Mouse (Mus musculus): ENCODE measurements around the gene Itga11.
"Not testable (repeated sequence)": the region's sequence is repeated elsewhere in the genome, so short reads cannot be mapped to it uniquely, and the experiment has no call there.

The Itga11 gene

DNA sequence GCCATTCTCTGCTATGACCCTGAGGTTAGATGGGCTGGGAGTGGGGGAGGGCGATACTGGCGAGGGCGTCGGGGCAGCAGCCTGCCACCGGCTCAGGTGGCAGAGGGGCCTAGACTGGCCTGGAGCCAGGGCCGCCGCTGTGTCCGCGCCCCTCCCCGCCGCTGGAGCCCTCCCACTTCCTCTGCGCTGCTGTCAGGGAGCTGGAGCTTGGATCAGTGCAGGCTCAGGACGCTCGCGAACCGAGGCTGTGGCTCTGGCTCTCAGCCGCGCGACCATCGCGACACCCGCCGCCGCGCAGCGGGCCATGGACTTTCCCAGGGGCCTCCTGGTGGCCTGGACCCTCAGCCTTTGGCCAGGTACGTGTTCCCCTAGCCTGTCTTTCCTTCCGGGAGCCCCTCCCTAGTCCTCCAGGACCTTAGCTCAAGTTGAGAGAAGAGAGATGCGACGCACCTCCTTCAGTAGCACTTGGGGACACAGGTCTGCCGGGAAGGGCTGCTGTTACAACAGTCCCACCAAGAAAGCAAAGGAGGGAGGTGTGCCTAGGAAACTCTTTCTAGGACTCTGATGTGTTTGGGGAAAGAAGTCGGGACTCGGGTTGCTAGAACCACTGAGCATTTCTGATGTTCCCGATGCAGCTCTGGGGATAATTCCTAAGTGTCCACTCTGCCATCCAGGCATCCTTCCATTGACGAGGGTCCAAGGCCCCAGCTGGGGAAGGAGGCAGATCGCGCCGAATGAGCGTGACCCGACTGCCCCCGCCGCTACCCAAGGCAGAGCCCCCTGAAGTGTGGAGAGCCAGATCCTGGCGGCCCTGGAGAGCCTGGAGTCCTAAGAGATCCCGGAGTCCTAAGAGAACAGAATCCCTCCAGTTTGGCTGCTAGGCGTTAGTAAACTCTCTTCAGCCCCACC lies at the start of gene Itga11:
Itga11 (plus strand) TSS at position 186 of the 909 bp plus-strand sequence.
- DNase-seq (ENCODE audit: low spot score): no peak

DNA sequence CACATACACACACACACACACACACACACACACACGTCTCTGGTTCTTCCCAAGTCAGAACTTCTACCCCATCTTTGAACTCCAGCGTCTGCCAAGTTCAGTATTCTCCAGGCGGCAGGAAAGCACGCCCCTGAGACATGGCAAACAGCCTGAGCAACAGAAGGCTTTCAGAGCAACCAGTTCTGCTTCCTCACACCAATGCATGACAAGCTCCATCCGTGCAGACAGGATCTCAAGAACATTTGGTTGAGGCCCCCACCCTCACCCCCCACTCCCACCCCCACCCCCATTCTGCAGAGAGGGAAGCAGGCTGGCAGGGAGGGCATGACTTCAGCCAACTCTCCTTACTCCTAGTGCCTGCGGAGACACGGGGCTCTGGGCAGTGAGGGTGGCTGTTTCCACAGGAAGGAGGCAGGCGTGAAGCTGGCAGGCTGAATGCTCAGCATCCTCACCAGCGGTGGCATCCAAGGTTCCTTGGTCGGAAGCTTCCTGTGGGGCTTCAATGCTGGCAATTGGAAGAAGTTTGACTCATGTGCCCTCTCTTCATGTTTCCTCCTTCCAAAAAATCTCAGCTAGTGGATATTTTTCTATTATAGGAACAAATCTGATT lies 46.9 kb upstream of the Itga11 start:
- DNase-seq (ENCODE audit: low spot score): no peak

DNA sequence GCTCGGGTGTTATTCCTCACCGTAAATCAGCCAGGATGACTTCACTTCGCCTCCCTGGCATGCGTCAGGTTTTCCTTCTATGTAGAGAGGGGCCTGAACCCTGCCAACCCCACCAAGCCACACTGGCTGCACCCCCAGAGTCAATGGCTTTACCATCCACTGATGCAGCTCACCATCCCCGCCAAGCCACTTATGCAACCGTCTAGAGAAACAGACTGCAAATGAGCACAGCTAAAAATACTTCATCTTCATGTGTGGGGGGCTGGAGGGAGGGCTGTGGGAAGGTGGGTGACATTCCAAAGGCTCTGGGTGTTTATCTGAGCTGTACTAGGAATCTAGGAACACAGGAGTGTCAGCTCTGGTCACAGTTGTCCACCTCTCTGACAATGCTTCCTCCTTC lies 45.2 kb upstream of the Itga11 start:
- DNase-seq (ENCODE audit: low spot score): no peak

DNA sequence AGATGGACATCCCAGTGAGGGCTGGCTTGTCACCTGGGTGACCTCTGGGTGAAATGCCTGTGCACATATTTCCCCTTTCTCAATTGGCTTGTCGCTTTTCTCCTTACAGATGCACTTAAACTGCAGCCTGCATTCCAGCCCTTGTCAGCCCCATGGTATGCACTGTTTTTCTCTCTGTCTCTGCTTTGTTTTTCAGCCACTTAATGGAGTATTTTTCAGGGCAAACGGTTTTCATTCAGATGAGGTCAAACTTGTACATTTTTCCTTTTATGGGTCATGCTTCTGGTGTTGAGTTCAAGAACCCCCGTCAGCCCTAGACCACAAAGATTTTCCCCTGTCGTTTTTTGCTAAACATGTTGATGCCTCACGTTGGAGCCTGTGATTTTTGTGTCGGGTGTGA lies 39.6 kb upstream of the Itga11 start:
- no peak for DNase-seq (ENCODE audit: low spot score)

DNA sequence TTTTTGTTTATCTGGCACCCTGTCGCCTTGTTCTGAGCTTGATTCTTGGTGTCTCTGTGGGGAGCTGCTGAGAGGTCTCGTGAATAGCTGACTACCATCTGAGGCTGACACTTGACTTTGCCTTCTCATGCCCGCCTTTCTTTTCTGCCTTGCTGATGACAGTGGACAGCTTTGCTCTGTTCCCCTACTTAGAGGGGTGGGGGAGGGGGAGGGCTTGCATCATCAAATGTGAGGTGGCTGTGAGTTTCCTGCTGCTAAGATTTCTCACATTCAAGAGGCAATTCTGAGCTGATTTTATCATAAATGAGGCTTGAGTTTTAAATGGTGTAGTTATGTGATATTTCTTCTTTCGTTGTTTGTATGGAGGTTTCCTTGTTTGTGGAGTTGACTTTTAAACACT lies 37.9 kb upstream of the Itga11 start:
- no peak for DNase-seq (ENCODE audit: low spot score)

DNA sequence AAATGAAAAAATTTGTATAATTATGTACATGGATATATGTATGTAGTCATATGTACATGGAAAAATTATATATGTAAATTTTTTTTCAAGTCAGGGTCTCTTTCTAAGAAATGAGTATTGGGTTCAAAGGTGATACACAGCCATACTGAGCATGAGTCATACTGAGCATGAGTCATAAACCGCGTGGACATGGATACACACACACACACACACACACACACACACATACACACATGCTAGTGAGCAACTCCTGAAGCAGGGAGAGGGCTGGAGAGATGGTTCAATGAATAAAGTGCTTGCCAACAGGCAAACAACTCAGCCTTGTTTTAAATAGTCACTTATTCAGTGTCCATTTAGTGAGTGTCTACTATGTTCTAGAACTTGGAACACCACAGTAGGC lies 37.4 kb upstream of the Itga11 start:
- DNase-seq (ENCODE audit: low spot score): no peak

DNA sequence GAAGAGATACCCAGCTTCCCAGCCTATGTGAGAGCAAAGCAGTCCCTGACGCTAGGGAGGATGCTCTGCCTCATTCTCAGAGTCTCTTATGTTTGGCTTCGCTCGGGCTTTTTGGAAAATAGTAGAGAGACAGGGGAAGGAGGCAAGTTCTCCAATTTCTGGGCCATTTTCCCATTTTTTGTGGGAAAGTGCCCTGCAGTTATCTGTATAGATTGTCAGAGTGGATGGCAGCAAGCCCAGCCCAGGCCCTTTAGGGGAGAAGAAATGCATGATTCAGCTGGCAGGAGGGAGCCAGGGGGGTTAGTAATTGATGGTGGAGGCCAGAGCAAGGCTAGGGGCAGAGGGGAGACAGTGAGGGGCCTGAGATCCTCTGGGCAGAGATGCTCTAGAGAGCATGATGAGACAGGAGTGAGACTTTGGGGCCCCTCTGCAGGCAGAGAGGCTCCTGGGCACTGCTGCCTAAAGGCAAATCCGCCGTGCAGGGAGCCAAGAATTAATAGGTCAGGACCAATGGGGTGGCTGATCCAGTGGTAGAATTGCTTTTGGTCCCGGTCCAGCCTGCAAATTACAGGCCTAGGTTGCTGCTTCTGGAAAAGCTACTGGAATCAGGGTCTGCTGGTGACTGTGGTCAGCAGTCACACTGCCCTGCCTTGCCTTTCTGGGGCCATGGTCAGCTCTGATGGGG lies 31.8 kb upstream of the Itga11 start:
- no peak for DNase-seq (ENCODE audit: low spot score)

DNA sequence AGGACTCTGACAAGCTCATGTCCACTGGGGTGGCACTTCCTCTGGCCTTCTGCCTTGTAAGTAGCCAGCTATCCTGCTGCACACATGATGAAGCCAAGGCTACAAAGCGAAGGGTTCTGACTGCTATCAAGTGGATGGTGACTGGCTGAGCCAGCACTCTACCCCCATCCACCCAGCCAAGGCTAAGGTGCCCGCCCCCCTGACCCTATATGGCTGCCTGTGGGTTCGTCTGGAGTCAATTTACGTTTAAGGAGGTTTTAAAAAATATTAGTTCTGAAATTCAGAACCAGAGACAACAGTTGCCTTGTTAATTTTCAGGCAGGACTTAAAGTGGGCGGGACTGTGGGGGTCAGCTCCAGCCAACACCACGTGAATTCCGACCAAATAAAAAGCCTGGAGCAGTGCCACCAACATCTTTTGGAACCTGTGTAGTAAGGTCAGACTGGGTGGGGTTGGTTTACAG lies 30.9 kb upstream of the Itga11 start:
- DNase-seq (ENCODE audit: low spot score): no peak

DNA sequence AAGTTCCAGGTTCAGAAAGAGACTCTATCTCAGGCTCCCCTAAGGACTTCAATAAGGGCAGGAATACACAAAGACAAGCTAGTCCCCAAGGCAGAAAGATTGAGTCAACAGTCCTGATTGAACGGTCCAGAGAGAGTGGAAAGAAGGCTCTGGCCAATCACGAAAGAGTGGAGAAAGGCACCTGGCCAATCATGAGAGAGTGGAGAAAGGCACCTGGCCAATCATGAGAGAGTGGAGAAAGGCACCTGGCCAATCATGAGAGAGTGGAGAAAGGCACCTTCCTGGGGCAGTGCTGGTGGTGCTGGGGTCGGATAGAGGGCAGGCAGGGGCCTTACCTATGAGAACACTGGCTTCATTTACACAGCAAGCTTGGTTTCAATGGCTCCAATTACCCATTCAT lies 28.2 kb upstream of the Itga11 start:
- peak; percentile 69 for DNase-seq (ENCODE audit: low spot score)

DNA sequence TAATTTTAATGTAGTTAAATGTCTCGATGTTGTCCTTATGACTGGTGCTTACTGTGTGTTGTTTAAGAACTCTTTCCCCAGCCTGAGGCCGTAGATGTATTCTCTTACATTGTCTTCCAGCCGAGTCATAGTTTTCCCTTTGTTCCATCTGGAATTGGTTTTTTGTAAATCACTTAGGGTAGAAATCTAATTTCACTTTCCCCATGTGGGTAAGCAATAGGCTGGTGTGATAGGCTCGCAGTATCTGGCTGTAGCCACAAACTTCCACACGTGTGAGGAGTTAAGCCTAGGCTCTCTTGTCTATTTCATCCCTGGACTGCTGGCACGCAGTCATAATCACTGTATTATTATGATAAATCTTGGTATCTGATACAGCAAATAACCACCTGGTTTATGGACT lies 26.9 kb upstream of the Itga11 start:
- DNase-seq (ENCODE audit: low spot score): no peak

DNA sequence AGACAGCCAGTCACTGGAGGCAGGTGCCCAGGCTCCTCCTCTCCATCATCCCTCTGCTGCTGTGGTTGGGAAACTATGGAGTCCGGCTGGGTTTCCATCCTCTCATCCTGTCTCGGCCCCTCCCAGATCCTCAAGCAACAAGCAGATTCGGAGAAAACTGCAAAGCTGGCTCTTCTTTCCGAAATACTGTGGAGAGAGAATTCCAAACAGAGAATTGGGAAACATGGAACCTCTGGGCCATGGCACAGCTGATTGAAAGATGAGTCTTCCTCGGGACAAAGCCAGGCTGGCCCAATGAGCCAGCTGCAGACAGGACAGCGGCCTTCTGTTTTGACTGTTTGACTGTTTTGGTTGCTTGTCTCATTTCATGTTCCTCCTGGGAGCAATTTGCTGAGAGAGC lies 23.3 kb upstream of the Itga11 start:
- no peak for DNase-seq (ENCODE audit: low spot score)

DNA sequence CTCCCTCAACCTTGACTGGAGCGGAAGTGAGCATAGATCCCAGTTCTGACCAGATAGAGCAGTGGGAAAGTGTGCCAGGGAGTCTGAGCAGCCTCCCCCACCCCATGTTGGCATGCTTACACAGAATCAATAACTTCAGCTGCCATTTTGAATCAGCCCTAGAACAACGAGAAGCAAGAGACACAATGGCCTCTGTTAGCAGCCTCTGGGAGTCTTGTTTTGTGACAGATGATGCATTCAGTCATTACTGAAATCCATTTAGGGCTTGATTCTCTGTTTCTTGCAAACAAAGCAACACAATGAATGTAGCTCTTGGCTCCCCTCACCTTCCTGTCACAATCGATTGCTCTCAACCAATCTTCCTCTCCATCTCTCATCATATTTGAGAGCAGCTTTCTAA lies 19.6 kb upstream of the Itga11 start:
- DNase-seq (ENCODE audit: low spot score): no peak

DNA sequence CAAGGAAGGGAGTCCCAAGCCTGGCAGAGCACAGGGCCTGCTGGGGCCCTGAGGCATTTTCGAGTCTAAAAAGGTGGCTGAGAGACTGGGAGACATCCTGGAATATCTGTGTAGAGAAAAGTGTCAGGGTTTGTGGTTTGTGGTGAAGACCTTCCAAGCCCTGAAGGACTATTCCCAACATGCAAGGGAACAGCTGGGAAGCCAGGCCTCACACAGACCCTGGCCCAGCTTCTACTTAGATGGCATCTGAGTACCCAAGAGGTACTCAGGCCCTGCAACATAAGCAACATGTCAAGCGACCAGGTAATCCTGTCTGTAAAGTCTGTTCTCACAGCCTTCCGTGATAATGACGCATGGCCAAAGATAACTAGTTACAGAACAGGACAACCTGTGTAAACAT lies 18.6 kb upstream of the Itga11 start:
- DNase-seq (ENCODE audit: low spot score): no peak

DNA sequence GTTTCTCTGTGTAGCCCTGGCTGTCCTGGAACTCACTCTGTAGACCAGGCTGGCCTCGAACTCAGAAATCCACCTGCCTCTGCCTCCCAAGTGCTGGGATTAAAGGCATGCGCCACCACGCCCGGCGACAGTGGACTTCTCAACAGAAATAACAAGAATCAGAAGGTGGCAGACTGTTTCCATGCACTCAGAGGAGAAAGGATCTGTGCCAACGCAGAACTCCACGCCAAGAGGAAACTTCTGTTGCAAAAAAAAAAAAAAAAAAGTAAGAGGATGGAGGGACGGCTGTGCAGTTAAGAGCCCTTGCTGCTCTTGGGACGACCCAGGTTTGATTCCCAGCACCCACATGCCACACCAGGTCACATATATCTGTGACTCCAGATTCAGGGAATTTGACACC lies 16.7 kb upstream of the Itga11 start:
- not testable (repeated sequence) for DNase-seq (ENCODE audit: low spot score)

DNA sequence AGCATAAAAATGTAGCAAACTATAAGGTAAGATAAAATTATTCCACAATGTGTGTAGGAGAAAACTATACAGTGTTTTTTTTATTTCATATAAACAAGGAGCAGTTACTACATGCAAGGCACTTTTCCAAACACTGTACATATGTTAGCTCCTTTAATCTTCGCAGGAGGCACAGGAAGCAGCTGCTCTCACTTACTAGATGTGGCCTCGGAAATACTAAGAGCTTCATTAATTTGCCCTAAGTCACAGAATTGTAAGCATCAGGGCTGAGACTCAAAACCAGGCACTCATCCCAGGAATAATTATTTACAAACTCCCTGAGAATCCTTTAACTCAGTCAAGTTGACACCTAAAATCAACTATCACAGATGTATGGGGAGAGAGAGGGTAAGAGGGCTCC lies 14.2 kb upstream of the Itga11 start:
- no peak for DNase-seq (ENCODE audit: low spot score)

DNA sequence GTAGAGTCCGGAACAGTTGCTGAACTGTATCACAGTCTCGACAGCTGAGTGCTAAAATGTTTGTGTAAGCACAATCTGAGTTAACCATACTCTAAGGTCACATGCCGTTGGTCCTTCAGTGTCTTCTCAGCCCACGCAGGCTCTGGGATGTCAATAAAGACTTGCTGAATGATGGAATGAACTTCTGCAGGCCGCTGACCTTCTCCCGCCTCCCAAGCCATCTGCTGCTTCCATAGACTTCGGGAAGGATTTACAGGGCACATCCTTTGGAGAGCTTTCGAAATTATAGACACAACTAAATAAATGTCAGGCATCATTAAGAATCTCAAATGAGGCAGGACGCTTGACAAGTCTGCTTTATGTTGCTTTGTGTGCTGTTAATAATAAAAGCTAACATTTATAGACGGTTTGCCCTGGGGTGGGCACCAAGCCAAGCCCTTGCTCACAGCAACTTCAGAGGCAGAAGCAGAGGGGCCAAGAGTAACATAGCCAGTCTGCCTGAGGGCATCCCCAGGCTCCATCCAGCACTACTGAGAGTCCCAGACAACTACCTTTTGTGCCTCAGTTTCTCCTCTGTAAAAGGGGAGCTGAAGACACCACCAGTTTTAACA lies 13.4 kb upstream of the Itga11 start:
- no peak for DNase-seq (ENCODE audit: low spot score)

DNA sequence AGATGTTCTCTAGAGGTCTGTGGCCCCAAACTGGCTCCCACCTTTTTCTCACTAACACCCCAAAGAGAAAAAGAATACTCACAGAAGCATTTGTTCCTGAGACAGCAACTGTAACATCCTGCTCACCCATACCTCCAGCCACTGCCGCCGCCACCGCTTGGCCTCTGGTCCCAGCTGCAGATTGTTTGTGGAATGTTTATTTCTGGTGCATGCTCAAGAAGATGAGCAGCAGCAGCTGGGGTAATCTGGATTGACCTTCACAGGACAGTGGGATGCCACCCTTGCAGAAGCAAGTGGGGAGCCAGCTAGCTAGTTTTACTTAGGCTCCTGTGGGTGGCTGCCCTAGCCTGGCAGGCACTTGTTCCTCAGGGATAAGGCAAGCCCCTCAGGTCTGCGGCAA lies 11.7 kb upstream of the Itga11 start:
- no peak for DNase-seq (ENCODE audit: low spot score)

DNA sequence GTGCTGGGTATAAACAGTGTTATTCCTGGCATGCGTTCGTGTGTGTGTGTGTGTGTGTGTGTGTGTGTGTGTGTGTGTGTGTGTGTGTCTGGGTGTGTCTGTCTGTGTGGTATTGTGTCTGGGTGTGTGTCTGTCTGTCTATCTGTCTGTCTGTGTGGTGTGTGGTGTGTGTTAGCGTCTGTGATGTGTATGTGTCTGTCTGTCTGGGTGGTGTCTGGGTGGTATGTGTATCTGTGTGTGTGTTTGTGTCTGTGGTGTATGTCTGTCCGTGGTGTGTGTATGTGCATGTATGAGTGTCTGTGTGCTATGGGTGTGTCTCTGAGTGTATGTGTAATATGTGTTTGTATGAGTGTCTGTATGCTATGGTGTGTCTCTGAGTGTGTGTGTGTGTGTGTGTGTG lies 9.1 kb upstream of the Itga11 start:
- DNase-seq (ENCODE audit: low spot score): no peak

DNA sequence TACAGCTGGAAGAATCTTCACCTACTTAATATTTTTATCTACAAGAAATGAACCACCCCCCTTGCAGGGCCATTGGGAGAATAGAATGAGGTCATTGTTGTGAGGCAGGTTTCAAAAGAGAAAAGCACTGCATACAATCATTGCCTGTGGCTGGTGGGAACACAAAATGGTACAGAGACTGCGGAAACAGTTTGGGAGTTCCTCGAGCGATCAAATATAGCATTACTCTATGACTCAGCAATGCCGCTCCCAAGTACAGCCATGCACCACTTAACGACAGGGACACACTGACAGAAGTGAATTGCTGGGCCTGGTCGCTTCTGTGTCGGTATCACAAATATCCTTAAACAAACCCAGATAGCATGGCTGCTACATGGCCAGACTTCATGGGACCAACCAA lies 4.4 kb upstream of the Itga11 start:
- DNase-seq (ENCODE audit: low spot score): no peak

DNA sequence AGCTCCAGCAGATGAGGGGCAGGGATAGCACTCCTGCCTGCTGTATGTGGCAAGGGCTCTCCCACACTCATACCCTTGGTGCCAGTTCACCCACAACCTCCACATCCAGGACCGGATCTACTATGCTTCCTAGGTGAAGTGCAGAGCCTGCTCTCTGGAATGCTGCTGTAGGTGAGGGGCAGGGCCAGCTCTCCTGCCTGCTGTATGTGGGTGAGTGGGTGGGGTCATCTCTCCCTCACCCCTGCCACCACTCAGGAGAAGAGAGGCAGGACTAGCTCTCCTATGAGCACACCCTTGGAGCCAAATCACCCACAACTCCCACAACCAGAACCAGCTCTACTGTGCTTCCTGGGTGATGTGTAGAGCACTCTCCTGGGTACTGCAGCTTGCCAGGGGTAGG lies 2.5 kb upstream of the Itga11 start:
- DNase-seq (ENCODE audit: low spot score): no peak

DNA sequence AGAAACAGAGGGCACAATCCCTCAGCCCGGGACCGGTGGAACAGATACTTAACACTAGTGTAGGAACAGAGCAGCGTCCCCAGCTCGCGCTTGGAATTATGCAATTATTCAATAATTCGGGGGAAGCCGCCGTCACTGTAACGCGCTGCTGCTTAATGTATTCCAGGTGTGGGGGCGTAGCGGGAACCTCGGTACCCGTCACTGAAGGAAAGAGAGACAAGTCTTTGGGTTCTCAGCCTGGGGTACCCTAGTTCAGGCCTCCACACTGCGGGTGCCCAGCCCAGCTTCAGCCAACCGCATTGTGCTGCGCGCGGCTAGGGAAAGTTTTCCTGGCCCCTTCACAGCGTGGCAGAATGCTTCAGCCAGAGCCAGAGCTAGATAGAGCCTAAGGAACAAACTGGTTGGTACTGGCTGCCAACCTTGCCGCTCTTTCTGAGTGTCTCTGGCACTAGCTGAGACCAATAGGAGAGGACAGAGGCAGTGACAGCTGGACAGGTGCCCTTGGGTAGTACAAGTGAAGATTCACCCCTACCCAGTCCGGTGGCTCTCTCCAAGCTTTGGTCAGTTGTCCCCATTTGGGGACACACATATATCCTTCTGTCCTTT lies 1.0 kb downstream of the Itga11 start:
- DNase-seq (ENCODE audit: low spot score): no peak

DNA sequence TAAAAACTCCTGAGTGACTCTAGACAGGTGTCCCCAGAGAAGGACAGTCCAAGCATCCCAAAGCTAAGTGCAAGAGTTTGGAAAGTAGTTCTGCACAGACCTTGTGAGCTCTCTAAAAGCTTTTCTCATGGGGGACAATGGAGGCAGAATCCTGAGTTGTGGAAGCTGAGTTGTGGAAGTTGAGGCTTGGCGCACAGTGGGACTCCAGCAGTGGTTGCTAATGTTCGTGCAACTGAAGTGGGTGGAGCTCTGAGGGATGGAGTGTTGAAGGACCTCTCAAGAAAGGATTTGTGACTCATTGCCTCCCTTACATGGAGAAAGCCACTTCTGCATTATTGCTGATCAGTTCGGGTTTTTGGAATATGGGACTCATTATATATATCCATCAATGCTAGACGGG lies 1.8 kb downstream of the Itga11 start:
- DNase-seq (ENCODE audit: low spot score): no peak

Measured in testis, postnatal 14 days (tissue).